Mouse (Mus musculus): ENCODE measurements around the gene Gm3269. TPM values are rescaled to one million over a fixed set of nuclear protein-coding genes. Genes with fewer than 3 reads are reported as not detected.

Gm3269 gene
- not detected in 2 replicates for polyA plus RNA-seq (2012; rRNA removed; ENCODE audit: low replicate concordance)

GRCm38 (mm10) chr14:4837806-4838205 lies at the start of gene Gm3269:
Gene Gm3269, plus strand, starts transcription at chr14:4838106.

GRCm38 (mm10) chr14:4855299-4855980 lies 17.5 kb downstream of the Gm3269 start, which contains the start of gene Gm3264:
Gene Gm3264, plus strand, starts transcription at chr14:4855576.

GRCm38 (mm10) chr14:4892116-4892515 lies 54.2 kb downstream of the Gm3269 start, which contains the start of gene Gm3278:
Gene Gm3278, plus strand, starts transcription at chr14:4892416.

Other genes starting within 250 kb of the Gm3269 start
- gene Gm8159, start 205.8 kb upstream of the Gm3269 start, polyA plus RNA-seq (2012; rRNA removed; ENCODE audit: low replicate concordance), result not detected in 2 replicates
- 0.10 TPM in 1 of 2 replicates, not detected in the other for gene Gm3239, start 173.9 kb upstream of the Gm3269 start, polyA plus RNA-seq (2012; rRNA removed; ENCODE audit: low replicate concordance)
- gene Gm7876, start 128.9 kb upstream of the Gm3269 start, polyA plus RNA-seq (2012; rRNA removed; ENCODE audit: low replicate concordance), result not detected in 2 replicates
- gene Gm3252, start 111.3 kb upstream of the Gm3269 start, polyA plus RNA-seq (2012; rRNA removed; ENCODE audit: low replicate concordance), result 0.27 TPM in 1 of 2 replicates, not detected in the other
- not detected in 2 replicates for gene Gm9602, start 61.8 kb upstream of the Gm3269 start, polyA plus RNA-seq (2012; rRNA removed; ENCODE audit: low replicate concordance)
- not detected in 2 replicates for gene Gm3264, start 17.5 kb downstream of the Gm3269 start, polyA plus RNA-seq (2012; rRNA removed; ENCODE audit: low replicate concordance)
- gene Gm3278, start 54.3 kb downstream of the Gm3269 start, polyA plus RNA-seq (2012; rRNA removed; ENCODE audit: low replicate concordance), result not detected in 2 replicates
- not detected in 2 replicates for gene Gm8297, start 145.8 kb downstream of the Gm3269 start, polyA plus RNA-seq (2012; rRNA removed; ENCODE audit: low replicate concordance)
- gene Gm3298, start 177.8 kb downstream of the Gm3269 start, polyA plus RNA-seq (2012; rRNA removed; ENCODE audit: low replicate concordance), result not detected in 2 replicates
- gene 4930555G01Rik, start 212.5 kb downstream of the Gm3269 start, polyA plus RNA-seq (2012; rRNA removed; ENCODE audit: low replicate concordance), result not detected in 2 replicates
- gene Gm8281, start 232.9 kb downstream of the Gm3269 start, polyA plus RNA-seq (2012; rRNA removed; ENCODE audit: low replicate concordance), result 0.29 TPM in 1 of 2 replicates, not detected in the other